13 mouse cellular contexts compared by ENCODE assay signal in the genomic region with DNA sequence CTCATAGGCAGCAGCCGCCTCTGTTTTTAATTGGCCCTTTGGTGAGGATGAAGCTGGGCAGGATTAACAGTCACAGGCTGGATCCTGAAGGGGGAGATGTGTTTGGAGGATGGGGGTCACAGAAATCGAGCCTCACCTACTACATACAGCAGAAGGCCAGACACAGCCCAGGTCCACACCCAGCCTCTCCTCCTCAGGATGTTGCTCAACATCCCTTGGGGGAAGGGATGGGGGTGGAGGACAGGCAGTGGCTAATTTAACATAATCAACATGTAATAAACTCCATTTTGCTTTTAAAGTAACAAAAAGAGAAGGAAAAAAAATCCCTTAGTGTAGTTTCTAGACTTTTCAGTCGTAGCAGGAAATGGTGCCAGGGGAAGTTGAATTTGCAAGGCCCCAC.
DNase-seq lines count a peak whose midpoint lies in the region; ATAC-seq and TF ChIP-seq lines count a peak whose summit lies in the region.
"Had no signal": no experiment of that assay in that cellular context is flagged by ENCODE, and none has a peak within 500 bp of the region (broad histone marks: within the 10 kb centered on the region; RNA-seq: fewer than 3 reads in every experiment).

No protein-coding gene starts in this region.

- TF ChIP-seq EP300 in CH12.LX (IDR thresholded peaks at IDR 0.05; ENCODE audit: low read length): no peak

- H3K36me3 ChIP-seq in kidney, embryonic 16.5 days (ENCODE audit: insufficient read depth, low read length): no peaks in the 10 kb centered on the region
- H3K36me3 ChIP-seq in CH12.LX (replicated peaks in 1 of 2; ENCODE audit: control insufficient read depth in 1 of 2, insufficient read depth in 1 of 2, low read length in 1 of 2): peaks cover 0 to 2% of the 10 kb centered on the region in 2 experiments
- H3K36me3 ChIP-seq in forebrain, embryonic 12.5 days (replicated peaks): no peaks in the 10 kb centered on the region
- H3K36me3 ChIP-seq: embryonic facial prominence, embryonic 13.5 days; forebrain, embryonic 15.5 days; lung, embryonic 15.5 days had no signal

- TF ChIP-seq CTCF in CH12.LX (conservative IDR thresholded peaks at IDR 0.05 in 1 of 2, IDR thresholded peaks at IDR 0.05 in 1 of 2; ENCODE audit: low read depth in 2 of 2, low read length in 2 of 2): no peak

- dilution Hi-C loops in CH12.LX (cut with MboI; ENCODE audit: extremely low pct_ligation_motif_present, extremely low pct_unique_long_range_greater_than_20kb, low sequenced_read_pairs): no loop called here

- DNase-seq in kidney, postnatal 10 days: peak; percentile 45
- peak; percentile 31 for DNase-seq in CH12.LX (ENCODE audit: extremely low read depth)
- DNase-seq in cerebellum, adult 11 months: no peak
- no peak for DNase-seq in embryo, embryonic 10 days (ENCODE audit: low spot score)
- DNase-seq: adrenal gland, adult 8-10 months; cerebellum, adult 2 months had no signal

- TF ChIP-seq RAD21 in CH12.LX (IDR thresholded peaks at IDR 0.05; ENCODE audit: low read depth, low read length): no peak

- H3K79me2 ChIP-seq in CH12.LX (replicated peaks; ENCODE audit: control insufficient read depth, extremely low read depth, insufficient read depth, poor library complexity, severe bottlenecking): no peaks in the 10 kb centered on the region

- in situ Hi-C loops in CH12.LX (cut with MboI; ENCODE audit: low pct_ligation_motif_present, low pct_unique_long_range_greater_than_20kb, low sequenced_read_pairs): no loop called here

- ATAC-seq in kidney, embryonic 16.5 days (ENCODE audit: low FRiP score, low TSS enrichment): no peak
- peak; percentile 91 for ATAC-seq in granulocyte monocyte progenitor cell, adult 5-6 weeks (replicated peaks; ENCODE audit: poor library complexity, severe bottlenecking)
- ATAC-seq in megakaryocyte, adult 5-6 weeks (ENCODE audit: poor library complexity, severe bottlenecking): peak; percentile 94
- no peak for ATAC-seq in forebrain, embryonic 12.5 days (ENCODE audit: low FRiP score)
- ATAC-seq: forebrain, embryonic 15.5 days had no signal

- no peak overlapping the region for H3K27ac ChIP-seq in kidney, embryonic 16.5 days (ENCODE audit: low read length)
- no peak overlapping the region for H3K27ac ChIP-seq in CH12.LX (ENCODE audit: insufficient read depth, low read depth)
- no peak overlapping the region for H3K27ac ChIP-seq in forebrain, embryonic 12.5 days
- H3K27ac ChIP-seq: embryonic facial prominence, embryonic 13.5 days; forebrain, embryonic 15.5 days; lung, embryonic 15.5 days had no signal

- WGBS in kidney, embryonic 16.5 days: 39% methylated on average over 3 of the region's 3 CpGs
- WGBS in forebrain, embryonic 12.5 days: 72% methylated on average over 3 of the region's 3 CpGs

- TF ChIP-seq POLR2A in CH12.LX (IDR thresholded peaks at IDR 0.05; ENCODE audit: low read depth, low read length): no peak

- no peaks in the 10 kb centered on the region for H3K9me3 ChIP-seq in kidney, embryonic 16.5 days (ENCODE audit: low read length)
- H3K9me3 ChIP-seq in CH12.LX (replicated peaks; ENCODE audit: low read length): peaks cover 4% of the 10 kb centered on the region
- H3K9me3 ChIP-seq in forebrain, embryonic 12.5 days: no peaks in the 10 kb centered on the region
- H3K9me3 ChIP-seq: embryonic facial prominence, embryonic 13.5 days; forebrain, embryonic 15.5 days; lung, embryonic 15.5 days had no signal

- H3K4me1 ChIP-seq in kidney, embryonic 16.5 days (ENCODE audit: insufficient read depth, low read length): peaks cover 14% of the 10 kb centered on the region
- peaks cover 8 to 28% of the 10 kb centered on the region in 2 experiments for H3K4me1 ChIP-seq in CH12.LX (ENCODE audit: control insufficient read depth in 1 of 2, insufficient read depth in 2 of 2)
- H3K4me1 ChIP-seq in forebrain, embryonic 12.5 days: no peaks in the 10 kb centered on the region
- H3K4me1 ChIP-seq: forebrain, embryonic 15.5 days had no signal

- no peak overlapping the region for H3K9ac ChIP-seq in kidney, embryonic 16.5 days (replicated peaks; ENCODE audit: low read length)
- no peak overlapping the region for H3K9ac ChIP-seq in CH12.LX (ENCODE audit: insufficient read depth, low read depth)
- no peak overlapping the region for H3K9ac ChIP-seq in forebrain, embryonic 12.5 days
- H3K9ac ChIP-seq: embryonic facial prominence, embryonic 13.5 days; forebrain, embryonic 15.5 days; lung, embryonic 15.5 days had no signal

- no peaks in the 10 kb centered on the region for H3K27me3 ChIP-seq in kidney, embryonic 16.5 days (ENCODE audit: insufficient read depth, low read length)
- no peaks in the 10 kb centered on the region for H3K27me3 ChIP-seq in CH12.LX (replicated peaks)
- no peaks in the 10 kb centered on the region for H3K27me3 ChIP-seq in forebrain, embryonic 12.5 days
- H3K27me3 ChIP-seq: embryonic facial prominence, embryonic 13.5 days; forebrain, embryonic 15.5 days; lung, embryonic 15.5 days had no signal

- no peak overlapping the region for H3K4me3 ChIP-seq in kidney, embryonic 16.5 days (ENCODE audit: low read length)
- H3K4me3 ChIP-seq in CH12.LX (replicated peaks in 1 of 3; ENCODE audit: low read depth in 2 of 3, low read length in 2 of 3, poor library complexity in 1 of 3): no peak overlapping the region
- H3K4me3 ChIP-seq in forebrain, embryonic 12.5 days (replicated peaks): no peak overlapping the region
- H3K4me3 ChIP-seq: embryonic facial prominence, embryonic 13.5 days; forebrain, embryonic 15.5 days; lung, embryonic 15.5 days had no signal

- H3K4me2 ChIP-seq in kidney, embryonic 16.5 days (replicated peaks; ENCODE audit: low read depth, low read length): no peak overlapping the region
- H3K4me2 ChIP-seq in CH12.LX (ENCODE audit: insufficient read depth, low read depth, poor library complexity, severe bottlenecking): no peak overlapping the region
- H3K4me2 ChIP-seq in forebrain, embryonic 12.5 days: no peak overlapping the region
- H3K4me2 ChIP-seq: embryonic facial prominence, embryonic 13.5 days; forebrain, embryonic 15.5 days; lung, embryonic 15.5 days had no signal

TF ChIP-seq in CH12.LX, 34 proteins besides CTCF, POLR2A, EP300 and RAD21:
- TF ChIP-seq BHLHE40 (IDR thresholded peaks at IDR 0.05; ENCODE audit: low read depth, low read length) (no peak), MAZ (IDR thresholded peaks at IDR 0.05; ENCODE audit: low read depth, low read length) (no peak), TBP (conservative IDR thresholded peaks at IDR 0.05; ENCODE audit: low read depth, low read length) (no peak), PAX5 (IDR thresholded peaks at IDR 0.05; ENCODE audit: low read length) (no peak), ZNF384 (IDR thresholded peaks at IDR 0.05; ENCODE audit: low read depth, low read length) (no peak), IRF4 (IDR thresholded peaks at IDR 0.05; ENCODE audit: low read depth, low read length) (no peak)

Comparison
In these comparisons a context has a peak if more than half of its experiments do, and no peak if none do; other contexts are left out.
1. DNase-seq: peak in kidney, postnatal 10 days (single experiment) and CH12.LX (single experiment); none in cerebellum, adult 11 months (single experiment) and embryo, embryonic 10 days (single experiment).
2. ATAC-seq: peak in granulocyte monocyte progenitor cell, adult 5-6 weeks (single experiment) and megakaryocyte, adult 5-6 weeks (single experiment); none in kidney, embryonic 16.5 days (single experiment) and forebrain, embryonic 12.5 days (single experiment).